Mouse (Mus musculus) c-Kit-positive CD71-positive TER-119-negative erythroid progenitor cells, embryonic 14.5 days (primary cell): ENCODE measurements around the gene Bloc1s2.
"Not testable (repeated sequence)": the region's sequence is repeated elsewhere in the genome, so short reads cannot be mapped to it uniquely, and the experiment has no call there.

Experiments used
- DNase-seq: peaks from one replicate; pipeline ENCODE4 v3.0.0-alpha.2; 2013; ENCODE audit warnings: low read depth

Gene Bloc1s2

GRCm38 (mm10) chr19:44127729-44128497 is 18.3 kb downstream of the Bloc1s2 start:
- DNase-seq: no peak

GRCm38 (mm10) chr19:44121137-44121536 is 25.1 kb downstream of the Bloc1s2 start:
- DNase-seq: no peak

GRCm38 (mm10) chr19:44120686-44121085 is 25.6 kb downstream of the Bloc1s2 start:
- not testable (repeated sequence) for DNase-seq

- no peak for DNase-seq
These were observed 28.5 kb downstream of the Bloc1s2 start for GRCm38 (mm10) chr19:44117793-44118192.

GRCm38 (mm10) chr19:44111706-44112105 is 34.5 kb downstream of the Bloc1s2 start:
- no peak for DNase-seq

GRCm38 (mm10) chr19:44110356-44110755 is 35.9 kb downstream of the Bloc1s2 start:
- DNase-seq: no peak

- no peak for DNase-seq
These were observed 37.2 kb downstream of the Bloc1s2 start for GRCm38 (mm10) chr19:44108996-44109395.

- DNase-seq: no peak
These were observed 38.4 kb downstream of the Bloc1s2 start for GRCm38 (mm10) chr19:44107661-44108521.

- peak; percentile 95 for DNase-seq
These were observed 39.2 kb downstream of the Bloc1s2 start, which contains the start of gene Chuk for GRCm38 (mm10) chr19:44106831-44107660. Gene Chuk (minus strand): TSS chr19:44107480.

- DNase-seq: no peak
These were observed 41.9 kb downstream of the Bloc1s2 start for GRCm38 (mm10) chr19:44104393-44104792.

- no peak for DNase-seq
These were observed 43.2 kb downstream of the Bloc1s2 start for GRCm38 (mm10) chr19:44103001-44103400.

GRCm38 (mm10) chr19:44100840-44101239 is 45.4 kb downstream of the Bloc1s2 start:
- no peak for DNase-seq
